Mouse (Mus musculus): ENCODE measurements around the gene Ttll3.

The Ttll3 gene

DNA sequence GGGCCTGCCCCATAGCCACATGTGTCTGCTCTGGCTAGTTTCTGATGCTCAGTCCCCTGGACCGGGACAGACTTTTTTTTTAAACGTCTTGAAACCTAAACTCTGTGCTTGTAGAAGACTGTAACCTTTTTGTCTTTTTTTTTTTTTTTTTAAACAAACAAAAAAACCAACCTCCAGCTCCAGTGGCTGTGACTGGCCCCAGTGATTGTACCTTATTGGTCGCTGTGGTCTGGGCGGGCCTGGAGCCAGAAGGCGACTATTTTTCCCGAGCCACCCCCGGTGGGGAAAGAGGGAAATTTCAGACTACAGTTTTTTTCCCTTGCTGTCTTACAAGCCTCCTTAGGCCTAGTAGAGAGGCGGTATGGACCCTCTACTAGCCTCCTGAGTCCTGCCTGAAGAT, at the start of gene Ttll3:
Gene Ttll3, plus strand, starts transcription at position 301 of the 400 bp plus-strand sequence.
- DNase-seq (ENCODE audit: low read depth, low spot score): no peak

DNA sequence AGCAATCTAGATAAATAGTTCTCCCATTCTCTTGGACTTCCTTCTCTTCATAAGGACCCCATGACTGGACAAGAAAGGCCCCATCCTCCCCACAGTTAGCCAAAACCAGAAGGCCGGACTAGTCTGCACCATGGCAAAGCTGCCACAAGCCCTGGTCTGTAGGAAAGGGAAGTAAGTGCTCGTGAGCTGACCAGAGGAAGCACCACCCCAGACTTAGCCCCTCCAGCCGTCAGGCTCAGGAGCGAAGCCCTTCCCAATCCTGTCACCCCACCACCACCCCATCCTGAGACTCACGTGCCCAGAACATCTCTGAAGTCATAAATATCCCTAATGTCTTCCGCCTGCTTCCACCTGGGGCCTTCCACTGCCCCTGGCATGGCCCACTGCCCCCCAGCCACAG, 47.5 kb upstream of the Ttll3 start:
- no peak for DNase-seq (ENCODE audit: low read depth, low spot score)

DNA sequence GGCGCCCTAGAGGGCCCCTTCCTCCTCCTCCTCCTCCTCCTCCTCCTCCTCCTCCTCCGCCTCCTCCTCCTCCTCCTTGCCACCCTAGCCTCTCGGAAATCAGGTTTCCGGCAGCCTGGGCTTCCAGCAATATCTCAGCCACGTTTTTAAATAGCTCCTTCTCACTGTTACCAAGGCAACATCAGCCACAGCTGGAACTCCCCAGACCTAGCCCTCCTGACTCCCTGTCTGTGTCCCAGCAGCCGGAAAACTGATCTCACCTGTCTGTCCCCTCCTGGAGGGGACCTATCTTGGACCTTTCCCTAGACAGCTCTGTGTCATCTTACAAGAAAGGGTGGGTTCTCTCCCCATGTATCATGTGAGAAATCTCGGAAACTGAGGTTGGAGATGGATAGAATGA, 46.8 kb upstream of the Ttll3 start:
- DNase-seq (ENCODE audit: low read depth, low spot score): no peak

DNA sequence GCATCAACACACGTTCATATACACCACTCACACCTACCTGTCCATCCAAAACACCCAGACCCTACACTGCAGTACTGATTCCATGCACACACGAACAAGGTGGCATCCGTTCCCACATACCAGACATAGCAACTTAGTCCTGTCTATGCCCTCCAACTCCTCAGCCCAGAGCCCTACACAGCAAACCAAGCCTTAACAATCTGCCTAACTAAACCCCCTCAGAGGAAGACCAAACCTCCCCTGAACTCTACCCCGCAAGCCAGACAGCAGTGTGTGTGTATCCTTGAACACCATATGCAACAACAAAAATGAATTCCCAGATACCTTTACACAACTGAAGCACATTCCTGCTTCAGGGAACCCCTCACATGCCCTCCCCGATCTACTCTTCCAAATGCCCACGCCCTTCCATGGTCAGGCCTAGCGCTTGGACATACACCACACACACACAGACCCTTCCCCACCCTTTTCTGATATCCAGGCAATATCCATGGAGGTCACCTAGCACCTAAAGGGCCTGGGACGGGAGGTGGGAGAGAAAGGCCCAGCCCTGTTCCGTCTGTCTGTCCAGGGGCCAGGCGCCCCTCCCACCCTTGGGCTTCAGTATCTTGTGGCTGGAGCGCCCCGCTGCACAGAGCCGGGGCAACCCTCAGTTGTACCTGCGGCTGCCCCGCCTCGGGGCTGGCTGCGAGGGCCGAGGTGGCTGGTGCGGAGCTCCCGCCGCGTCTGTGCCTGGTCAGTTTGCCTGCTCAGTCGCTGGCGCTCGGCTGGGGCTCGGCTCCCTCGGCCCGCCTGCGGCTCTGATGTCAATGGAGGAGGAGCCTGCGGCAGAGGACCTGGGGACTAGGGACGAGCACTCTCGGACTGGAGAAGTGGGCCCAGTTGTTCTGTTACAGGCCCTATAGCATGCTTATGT, 45.6 kb upstream of the Ttll3 start, which contains the start of gene Camk1:
Gene Camk1, minus strand, starts transcription at position 808 of the 916 bp plus-strand sequence.
- peak; percentile 40 for DNase-seq (ENCODE audit: low read depth, low spot score)

DNA sequence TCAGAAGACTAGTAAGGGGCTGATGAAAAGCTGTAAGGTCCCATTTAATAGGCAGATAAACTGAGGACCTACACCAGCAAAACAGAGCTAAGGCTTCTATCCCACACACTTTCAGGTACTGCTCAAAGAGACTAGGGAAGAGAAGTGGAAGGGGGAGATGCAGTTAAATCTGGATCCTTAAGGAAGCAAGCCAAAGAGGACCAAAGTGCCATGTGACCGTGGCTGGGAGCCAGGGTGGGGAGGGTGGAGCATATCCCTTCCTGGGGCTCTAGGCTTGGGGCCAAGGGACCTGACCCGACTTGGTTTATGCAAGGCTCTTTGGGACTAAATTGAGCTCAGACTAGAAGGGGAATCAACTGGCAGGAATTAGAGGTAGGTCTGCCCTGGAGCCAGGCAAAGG, 44.7 kb upstream of the Ttll3 start:
- DNase-seq (ENCODE audit: low read depth, low spot score): no peak

DNA sequence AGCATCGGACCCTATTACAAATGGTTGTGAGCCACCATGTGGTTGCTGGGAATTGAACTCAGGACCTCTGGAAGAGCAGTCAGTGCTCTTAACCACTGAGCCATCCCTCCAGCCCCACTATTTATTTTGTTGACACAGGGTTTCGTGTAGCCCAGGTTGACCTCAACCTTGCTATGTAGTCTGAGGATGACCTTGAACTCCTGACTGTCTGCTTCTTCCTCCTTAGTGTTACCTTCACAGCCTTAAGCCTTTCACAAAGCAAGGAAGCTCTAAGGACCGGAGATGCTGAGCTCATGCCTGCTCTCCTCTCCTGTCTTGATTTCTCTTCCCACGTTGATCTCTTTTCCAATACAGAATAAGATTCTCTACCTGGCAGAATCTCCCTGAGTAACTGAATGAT, 42.2 kb upstream of the Ttll3 start:
- DNase-seq (ENCODE audit: low read depth, low spot score): no peak

DNA sequence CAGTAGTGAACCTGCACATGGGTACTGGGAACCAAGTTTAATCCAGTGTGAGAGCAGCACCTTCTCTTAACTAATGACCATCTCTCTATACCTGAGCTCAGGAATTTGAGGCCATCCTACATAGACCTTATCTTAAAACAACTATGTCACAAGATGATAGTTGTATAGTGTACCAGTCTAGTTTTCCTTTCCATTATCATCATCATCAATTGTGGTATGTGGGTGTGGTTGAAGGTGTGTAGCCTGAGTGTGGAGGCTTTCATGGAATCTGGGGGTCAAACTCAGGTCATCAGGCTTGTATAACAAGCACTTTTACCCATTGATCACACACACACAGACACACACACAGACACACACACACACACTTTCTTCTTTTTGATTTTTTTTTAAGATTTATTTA, 38.5 kb upstream of the Ttll3 start:
- DNase-seq (ENCODE audit: low read depth, low spot score): no peak

DNA sequence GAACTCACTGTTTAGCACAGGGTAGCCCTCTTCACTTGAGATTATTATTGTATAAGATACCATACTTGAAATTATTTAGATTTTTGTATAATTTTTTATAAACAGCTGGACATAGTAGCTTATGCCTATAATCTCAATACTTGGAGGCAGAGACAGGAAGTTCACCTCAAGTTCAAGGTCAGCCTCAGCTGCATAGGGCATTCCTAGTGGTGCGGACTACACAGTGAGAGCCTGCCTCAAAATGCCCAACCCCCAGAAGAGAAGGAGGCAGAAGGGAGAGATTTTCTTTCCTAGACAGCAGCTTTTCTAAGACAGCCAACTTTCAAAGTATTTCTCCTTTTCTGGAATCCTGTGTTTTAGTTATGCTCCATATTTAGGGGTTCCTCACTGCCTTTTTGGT, 37.9 kb upstream of the Ttll3 start:
- DNase-seq (ENCODE audit: low read depth, low spot score): no peak

DNA sequence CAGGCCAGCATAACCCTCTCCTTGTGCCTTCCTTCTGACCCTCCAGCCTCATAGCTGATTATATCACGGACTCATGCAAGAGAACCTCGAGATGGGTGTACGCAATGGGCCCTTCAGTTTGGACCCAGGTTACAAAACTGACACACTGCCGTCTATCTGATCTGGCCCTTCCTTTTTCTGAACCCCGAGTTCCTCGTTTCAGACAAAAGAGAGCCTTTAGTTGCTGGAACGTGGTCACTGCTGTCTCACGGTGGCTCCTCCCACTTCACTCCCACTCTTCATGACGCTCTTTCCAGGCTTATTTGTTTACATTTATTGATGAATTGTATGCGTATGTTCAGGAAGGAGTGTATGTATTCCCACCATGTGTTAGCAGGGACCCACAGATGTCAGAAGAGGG, 37.4 kb upstream of the Ttll3 start:
- no peak for DNase-seq (ENCODE audit: low read depth, low spot score)

DNA sequence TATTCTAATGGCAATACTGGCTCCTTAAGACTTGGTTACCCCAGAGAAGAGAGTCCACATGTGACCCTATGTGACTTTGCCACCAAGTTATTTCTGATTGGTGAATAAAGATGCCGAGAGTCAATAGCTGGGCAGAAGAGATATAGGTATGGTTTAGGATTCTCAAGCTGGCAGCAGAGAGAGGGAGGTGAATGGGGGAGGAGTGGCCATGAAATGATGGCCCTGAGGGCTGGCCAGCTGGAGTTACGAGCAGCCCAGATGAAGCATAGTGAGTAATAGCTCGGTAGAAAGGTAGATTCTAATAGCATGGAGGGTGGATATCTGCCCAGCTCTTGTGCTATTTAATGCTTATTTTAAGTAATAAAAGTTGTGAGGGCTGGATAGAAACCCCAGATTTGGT, 36.2 kb upstream of the Ttll3 start:
- no peak for DNase-seq (ENCODE audit: low read depth, low spot score)

DNA sequence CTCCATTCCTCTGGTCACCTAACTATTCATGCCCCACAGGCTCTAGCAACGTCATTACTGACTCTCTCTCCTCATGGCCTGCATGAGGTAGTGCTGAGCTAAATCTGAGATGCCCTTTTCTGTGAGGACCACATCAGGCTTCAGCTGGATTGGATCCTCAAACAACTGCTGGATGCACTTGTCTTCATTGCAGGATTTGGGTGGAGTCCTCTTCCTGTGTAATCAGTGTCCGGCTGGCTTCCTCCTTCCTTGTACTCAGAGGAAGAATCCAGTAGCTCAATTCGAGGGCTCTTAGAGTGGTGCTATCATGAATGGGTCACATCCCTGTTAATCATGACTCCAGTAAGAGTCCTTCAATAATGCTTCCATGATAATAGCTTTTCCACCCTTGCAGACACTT, 35.4 kb upstream of the Ttll3 start:
- no peak for DNase-seq (ENCODE audit: low read depth, low spot score)

DNA sequence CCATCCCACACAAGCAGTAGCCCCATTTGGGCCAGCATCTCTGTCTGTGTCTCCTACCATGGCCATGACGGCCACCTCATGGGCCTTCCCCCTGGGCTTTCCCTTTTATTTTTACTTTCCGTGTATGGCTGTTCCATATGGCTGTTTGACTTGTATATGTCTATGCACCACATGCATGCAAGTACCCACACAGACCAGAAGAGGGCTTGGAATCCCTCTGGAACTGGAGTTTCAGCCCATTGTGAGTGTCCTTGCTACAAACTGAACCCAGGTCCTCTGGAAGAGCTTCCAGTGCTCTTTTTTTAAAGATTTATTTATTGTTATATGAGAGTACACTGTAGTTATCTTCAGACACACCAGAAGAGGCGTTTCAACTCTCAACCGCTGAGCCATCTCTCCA, 27.6 kb upstream of the Ttll3 start:
- no peak for DNase-seq (ENCODE audit: low read depth, low spot score)

DNA sequence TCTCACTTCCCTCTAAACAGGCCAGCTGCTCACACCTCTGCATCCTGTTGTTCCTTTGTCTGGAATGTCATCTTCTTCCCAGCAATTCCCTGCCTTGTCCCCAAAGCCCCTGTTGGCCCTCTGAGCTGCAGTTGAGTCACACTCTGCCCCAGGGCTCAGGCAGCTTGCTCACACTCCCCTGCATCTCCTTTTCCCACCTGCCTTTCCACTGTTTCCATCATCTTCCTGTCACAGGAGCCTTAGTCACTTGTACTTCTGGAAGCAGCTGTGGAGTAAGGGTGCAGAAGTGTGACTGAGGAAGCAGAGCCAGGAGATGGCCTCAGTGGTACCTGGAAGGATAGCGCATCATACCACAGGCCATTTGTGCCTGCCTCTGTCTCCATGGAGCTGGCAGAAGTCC, 26.8 kb upstream of the Ttll3 start:
- no peak for DNase-seq (ENCODE audit: low read depth, low spot score)

DNA sequence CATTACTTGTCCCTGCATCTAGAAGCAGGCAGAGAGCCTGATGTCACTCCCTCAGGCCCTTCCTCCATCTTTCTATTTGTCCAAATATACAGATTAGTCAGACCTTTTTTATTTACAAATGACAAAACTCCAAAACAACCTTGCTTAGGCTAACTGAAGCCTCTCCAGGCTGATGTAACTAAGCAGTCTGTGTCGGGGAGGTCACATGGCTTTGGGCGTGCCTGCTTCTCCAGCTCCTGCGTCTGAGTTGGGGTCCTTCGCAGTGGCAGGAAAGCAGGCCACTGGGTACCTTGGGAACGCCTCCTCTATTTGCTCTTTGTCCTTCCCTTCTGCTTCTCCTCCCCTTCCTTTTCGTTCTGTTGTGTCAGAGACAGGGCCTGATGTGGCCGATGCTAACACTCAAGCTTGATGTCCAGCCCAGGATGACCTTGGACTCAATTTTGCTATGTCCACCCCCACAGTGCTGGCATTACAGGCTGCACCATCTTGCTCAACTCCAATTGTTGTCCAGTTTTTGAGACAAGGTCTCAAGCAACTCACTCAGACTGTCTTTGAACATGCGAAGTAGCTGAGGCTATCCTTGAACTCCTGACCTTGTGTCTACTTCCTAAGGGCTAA, 24.4 kb upstream of the Ttll3 start:
- no peak for DNase-seq (ENCODE audit: low read depth, low spot score)

DNA sequence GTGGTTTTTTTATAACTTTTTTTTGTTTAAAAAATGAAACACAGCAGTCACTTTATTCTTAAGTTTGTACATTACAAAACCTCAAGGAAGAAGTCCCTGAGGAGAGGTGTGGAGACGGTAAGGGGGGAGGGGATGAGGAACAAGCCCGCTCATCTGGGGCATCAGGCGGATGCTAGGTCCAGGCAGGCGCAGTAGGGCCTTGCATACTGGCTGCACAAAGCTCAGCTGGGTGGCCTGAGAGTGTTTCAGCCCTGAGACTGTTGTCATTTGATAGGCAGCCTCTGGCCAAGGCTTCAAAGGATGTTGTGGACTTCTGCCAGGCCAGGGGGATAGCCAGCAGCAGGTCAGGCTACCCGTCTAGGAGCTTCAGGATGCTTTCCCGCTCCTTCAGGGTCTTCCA, 22.4 kb upstream of the Ttll3 start:
- no peak for DNase-seq (ENCODE audit: low read depth, low spot score)

DNA sequence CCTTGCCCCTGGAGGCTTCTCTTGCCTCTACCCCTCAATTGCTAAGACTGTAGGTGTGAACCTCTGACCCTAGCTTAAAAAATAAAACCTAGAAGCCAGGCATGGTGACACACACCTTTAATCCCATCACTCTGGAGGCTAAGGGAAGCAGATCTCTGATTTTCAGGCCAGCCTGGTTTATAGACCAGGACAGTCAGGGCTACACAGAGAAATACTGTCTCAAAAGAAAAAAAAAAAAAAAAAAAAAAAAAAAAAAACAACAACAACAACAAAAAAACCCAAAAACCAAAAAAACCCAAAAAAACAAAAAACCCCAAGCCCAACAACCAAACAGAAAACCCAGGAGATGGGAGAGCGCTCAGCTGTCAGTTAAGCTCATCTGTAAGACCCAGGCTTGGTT, 21.5 kb upstream of the Ttll3 start:
- DNase-seq (ENCODE audit: low read depth, low spot score): no peak

DNA sequence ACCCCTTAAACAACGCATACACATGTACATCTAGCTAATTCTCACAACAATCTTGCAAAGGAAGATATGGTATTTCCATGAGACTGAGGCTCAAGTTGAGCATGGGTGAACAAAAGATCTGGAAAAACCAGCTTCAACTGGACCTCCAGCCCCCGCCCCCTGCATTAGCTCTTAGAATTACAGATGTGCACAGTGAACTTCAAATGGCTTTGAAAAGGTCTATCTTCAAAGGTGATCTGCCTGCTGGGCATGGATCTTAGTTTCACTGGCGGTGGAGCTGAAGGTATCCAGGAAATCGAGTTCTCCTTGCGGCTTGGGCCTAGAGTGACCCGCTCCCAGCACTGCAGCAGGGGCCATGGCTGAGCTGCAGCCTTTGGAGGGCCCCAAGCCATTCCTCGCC, 20.9 kb upstream of the Ttll3 start:
- no peak for DNase-seq (ENCODE audit: low read depth, low spot score)

DNA sequence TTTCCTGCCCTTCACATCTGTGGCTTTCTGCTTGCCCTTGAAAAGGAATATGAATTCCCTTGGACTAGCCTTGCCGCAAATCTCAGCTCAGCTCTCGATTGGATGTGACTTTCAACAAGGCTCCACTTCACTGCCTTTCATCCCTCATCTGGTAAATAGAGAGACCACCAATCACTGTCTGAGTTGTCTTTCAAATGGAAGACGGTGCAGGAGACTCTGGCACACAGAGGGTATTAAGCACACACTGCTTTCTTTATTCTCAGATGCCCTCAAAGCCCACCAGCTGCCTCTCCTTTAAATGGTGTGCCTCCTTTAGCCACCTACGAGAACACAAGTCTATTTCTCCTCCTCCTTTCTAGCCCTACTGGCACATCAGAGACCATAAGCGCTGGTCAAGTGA, 20.5 kb upstream of the Ttll3 start:
- DNase-seq (ENCODE audit: low read depth, low spot score): no peak

DNA sequence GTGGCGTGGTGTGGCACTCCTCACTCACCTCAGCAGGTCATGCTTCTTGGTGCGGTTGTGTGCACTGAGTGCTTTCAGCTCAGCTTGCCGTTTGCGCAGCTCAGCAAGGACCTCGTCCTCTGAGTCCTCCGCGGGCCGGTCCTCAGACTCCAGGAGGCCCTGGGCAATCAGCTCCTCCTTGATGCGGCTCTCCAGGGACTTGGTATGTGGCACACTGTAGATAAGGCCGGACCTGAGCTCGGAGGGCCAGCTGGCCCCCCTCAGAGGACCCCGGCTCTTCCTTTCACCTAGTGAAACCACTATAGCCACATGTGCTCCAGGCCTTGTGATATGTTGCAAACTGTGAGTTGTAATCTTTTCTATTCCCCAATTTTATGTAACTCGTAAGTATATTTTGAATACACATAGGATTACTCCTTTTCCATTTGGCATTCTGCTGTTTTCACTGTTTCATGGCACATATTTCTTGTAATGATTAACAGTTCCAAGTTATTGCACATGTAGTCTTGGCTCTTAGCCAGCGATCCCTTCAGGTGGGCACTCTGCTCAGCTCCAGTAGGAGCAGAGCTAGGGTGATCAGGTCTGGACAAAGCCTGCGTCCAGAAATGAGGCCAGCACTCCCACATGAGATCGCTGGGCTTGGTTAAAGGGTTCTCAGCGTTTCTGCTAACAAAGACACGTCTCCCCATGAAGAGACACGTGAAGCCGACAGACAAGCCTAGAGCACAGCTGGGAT, 18.7 kb upstream of the Ttll3 start:
- no peak for DNase-seq (ENCODE audit: low read depth, low spot score)

DNA sequence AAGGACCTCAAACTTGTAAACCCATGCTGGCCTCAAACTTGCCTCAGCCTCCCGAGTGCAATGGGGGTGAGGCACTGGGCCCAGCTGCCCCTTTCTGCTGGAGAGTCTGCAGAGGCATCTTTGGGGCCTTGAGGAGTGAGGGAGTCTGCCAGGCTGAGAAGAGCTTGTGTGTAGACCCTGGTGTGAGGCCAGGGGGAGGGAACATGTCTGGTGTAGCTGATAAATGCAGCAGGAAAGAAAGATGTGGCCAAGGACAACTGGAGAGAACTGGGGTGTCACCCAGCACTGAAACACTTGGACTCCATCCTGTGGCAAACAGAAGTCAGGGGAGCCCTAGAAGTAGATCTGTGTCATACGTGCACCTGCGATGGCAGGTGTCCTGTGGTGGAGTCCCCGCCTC, 15.6 kb upstream of the Ttll3 start:
- DNase-seq (ENCODE audit: low read depth, low spot score): no peak

DNA sequence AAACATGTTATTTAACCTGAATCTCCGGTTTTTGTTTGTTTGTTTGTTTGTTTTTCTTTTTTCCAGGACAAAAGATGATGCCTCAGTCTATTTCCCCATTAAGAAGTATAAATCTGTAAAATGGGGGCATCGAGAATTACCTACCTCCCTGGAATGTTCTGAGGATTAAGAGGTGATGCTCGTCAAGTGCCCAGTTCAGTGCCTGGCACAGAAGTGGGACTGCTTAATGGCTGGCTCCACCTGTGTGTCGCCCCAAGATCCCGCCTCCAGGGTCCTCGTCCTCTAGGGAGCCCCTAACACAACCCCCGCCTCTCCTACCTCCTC, 11.9 kb upstream of the Ttll3 start:
- no peak for DNase-seq (ENCODE audit: low read depth, low spot score)

DNA sequence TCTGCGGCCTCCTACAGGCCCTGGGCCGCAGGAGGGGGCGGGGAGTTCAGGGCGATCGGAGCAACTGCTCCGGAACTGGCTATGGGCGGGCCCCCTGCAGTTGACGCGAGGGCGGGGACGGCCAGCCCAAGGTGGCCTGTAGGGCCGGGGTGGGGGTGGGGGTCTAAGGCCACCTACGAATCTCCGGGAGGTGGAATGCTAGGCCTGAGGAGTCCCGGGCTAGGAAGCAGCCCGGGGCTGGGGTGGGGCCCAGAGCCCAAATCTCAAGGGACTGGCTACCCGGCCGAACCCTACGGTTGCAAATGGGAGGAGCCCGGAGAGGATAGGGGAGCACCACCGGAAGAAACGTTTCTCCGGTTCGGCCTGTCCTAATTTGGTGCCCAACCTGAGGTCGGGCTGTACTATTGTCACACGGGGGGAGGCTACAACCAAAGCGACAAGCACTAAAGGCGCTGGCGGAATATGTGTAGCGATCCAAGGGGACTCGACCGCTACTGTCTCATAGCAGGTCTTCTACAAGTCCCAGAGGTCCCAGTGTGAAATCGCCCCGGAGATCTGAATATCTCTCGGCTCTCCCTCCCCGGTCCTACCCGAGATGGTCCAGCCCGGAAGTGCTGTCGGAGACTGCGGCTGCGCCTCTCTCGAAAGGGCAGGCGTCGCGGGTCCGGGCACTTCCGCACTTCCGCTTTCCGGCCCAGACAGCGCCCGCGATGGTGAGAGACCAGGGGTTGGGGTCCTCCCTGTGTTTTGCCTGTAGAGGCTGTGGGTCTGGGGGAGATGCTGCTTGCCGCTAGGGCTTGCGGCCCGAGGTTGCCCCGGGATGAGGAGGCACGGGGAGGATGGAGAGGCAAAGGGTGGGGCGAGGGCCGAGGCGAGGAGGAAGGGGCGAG, 11.3 kb upstream of the Ttll3 start, which contains the start of the genes Tada3 and Arpc4:
Gene Tada3, minus strand, starts transcription at position 388 of the 890 bp plus-strand sequence.
Gene Arpc4, plus strand, starts transcription at position 620 of the 890 bp plus-strand sequence.
- peak; percentile 84 for DNase-seq (ENCODE audit: low read depth, low spot score)
